Mouse (Mus musculus): Measurements from ENCODE around the gene Fads6.

Gene Fads6

GRCm38 (mm10) chr11:115276780-115277603 lies 20.5 kb downstream of the Fads6 start, which contains the start of gene Fdxr:
Gene Fdxr, minus strand, starts transcription at chr11:115277050.
- DNase-seq (ENCODE audit: low spot score in 2 of 2): peak; percentile 88 to 93

GRCm38 (mm10) chr11:115275954-115276353 lies 21.5 kb downstream of the Fads6 start:
- DNase-seq (ENCODE audit: low spot score in 2 of 2): no peak

- DNase-seq (ENCODE audit: low spot score in 2 of 2): no peak
These were observed 22.0 kb downstream of the Fads6 start for GRCm38 (mm10) chr11:115275509-115275908.

GRCm38 (mm10) chr11:115274771-115275170 lies 22.7 kb downstream of the Fads6 start:
- DNase-seq (ENCODE audit: low spot score in 2 of 2): no peak

- no peak for DNase-seq (ENCODE audit: low spot score in 2 of 2)
These were observed 23.3 kb downstream of the Fads6 start for GRCm38 (mm10) chr11:115274178-115274577.

- DNase-seq (ENCODE audit: low spot score in 2 of 2): no peak
These were observed 23.7 kb downstream of the Fads6 start for GRCm38 (mm10) chr11:115273735-115274134.

- no peak for DNase-seq (ENCODE audit: low spot score in 2 of 2)
These were observed 24.5 kb downstream of the Fads6 start for GRCm38 (mm10) chr11:115272894-115273498.

- DNase-seq (ENCODE audit: low spot score in 2 of 2): no peak
These were observed 26.0 kb downstream of the Fads6 start for GRCm38 (mm10) chr11:115271481-115271880.

- no peak for DNase-seq (ENCODE audit: low spot score in 2 of 2)
These were observed 26.4 kb downstream of the Fads6 start for GRCm38 (mm10) chr11:115271052-115271451.

- DNase-seq (ENCODE audit: low spot score in 2 of 2): peak; percentile 76 to 88
These were observed 27.2 kb downstream of the Fads6 start for GRCm38 (mm10) chr11:115270148-115270861.

- no peak for DNase-seq (ENCODE audit: low spot score in 2 of 2)
These were observed 28.0 kb downstream of the Fads6 start for GRCm38 (mm10) chr11:115269330-115270066.

GRCm38 (mm10) chr11:115267958-115268357 lies 29.5 kb downstream of the Fads6 start:
- DNase-seq (ENCODE audit: low spot score in 2 of 2): no peak

- no peak for DNase-seq (ENCODE audit: low spot score in 2 of 2)
These were observed 30.2 kb downstream of the Fads6 start, which contains the start of gene Grin2c for GRCm38 (mm10) chr11:115267061-115267883. Gene Grin2c, minus strand, starts transcription at chr11:115267243.

- DNase-seq (ENCODE audit: low spot score in 2 of 2): no peak
These were observed 31.1 kb downstream of the Fads6 start for GRCm38 (mm10) chr11:115266400-115266778.

GRCm38 (mm10) chr11:115265771-115266399 lies 31.6 kb downstream of the Fads6 start:
- no peak for DNase-seq (ENCODE audit: low spot score in 2 of 2)

GRCm38 (mm10) chr11:115264862-115265668 lies 32.4 kb downstream of the Fads6 start:
- DNase-seq (ENCODE audit: low spot score in 2 of 2): peak in 1 of 2 experiments; percentile 52

- no peak for DNase-seq (ENCODE audit: low spot score in 2 of 2)
These were observed 33.2 kb downstream of the Fads6 start for GRCm38 (mm10) chr11:115264136-115264861.

GRCm38 (mm10) chr11:115262954-115263353 lies 34.5 kb downstream of the Fads6 start:
- DNase-seq (ENCODE audit: low spot score in 2 of 2): no peak

- no peak for DNase-seq (ENCODE audit: low spot score in 2 of 2)
These were observed 38.3 kb downstream of the Fads6 start for GRCm38 (mm10) chr11:115259134-115259533.

All from cerebellum, postnatal 4 days (tissue).